Mouse (Mus musculus): ENCODE data around the gene Glo1.

- no peak for TF ChIP-seq E2F4 (IDR thresholded peaks at IDR 0.05; ENCODE audit: insufficient read depth)
- TF ChIP-seq POLR2A (IDR thresholded peaks at IDR 0.05; ENCODE audit: insufficient read length, low read depth): no peak
- TF ChIP-seq USF1 (IDR thresholded peaks at IDR 0.05; ENCODE audit: low read depth): no peak
Observed at GRCm38 (mm10) chr17:30638996-30639395, 12.3 kb upstream of the Glo1 start.

All from myocyte (in vitro differentiated cells).